ENCODE assay signal across 12 mouse cellular contexts in genomic region chr11:60229821-60230220, GRCm38 (mm10). TPM values are rescaled to one million over a fixed set of nuclear protein-coding genes. Genes with fewer than 3 reads are reported as not detected.
DNase-seq lines count a peak whose midpoint lies in the region; ATAC-seq and TF ChIP-seq lines count a peak whose summit lies in the region.
"Had no signal": no experiment of that assay in that cellular context is flagged by ENCODE, and none has a peak within 500 bp of the region (broad histone marks: within the 10 kb centered on the region; RNA-seq: fewer than 3 reads in every experiment).

No protein-coding gene starts in this region.

- H3K27me3 ChIP-seq in lung, embryonic 15.5 days = no peaks in the 10 kb centered on the region
- H3K27me3 ChIP-seq in stomach, postnatal 0 days (ENCODE audit: control insufficient read depth, insufficient read depth, low read length) = no peaks in the 10 kb centered on the region
- H3K27me3 ChIP-seq: heart, embryonic 12.5 days; hindbrain, embryonic 13.5 days; limb, embryonic 15.5 days had no signal

- TF ChIP-seq EP300 in stomach, postnatal 0 days (optimal IDR thresholded peaks at IDR 0.05) = no peak

- H3K36me3 ChIP-seq in lung, embryonic 15.5 days = no peaks in the 10 kb centered on the region
- peaks cover 8% of the 10 kb centered on the region; the same call in 1 of the 2 replicates for H3K36me3 ChIP-seq in stomach, postnatal 0 days (ENCODE audit: control insufficient read depth, insufficient read depth, low read length)

- H3K4me2 ChIP-seq in lung, embryonic 15.5 days = 0 out of 2 replicates have a peak overlapping the region, but pooled peaks have one; percentile 18
- H3K4me2 ChIP-seq in stomach, postnatal 0 days (replicated peaks; ENCODE audit: low read depth) = no peak overlapping the region
- H3K4me2 ChIP-seq: heart, embryonic 12.5 days; hindbrain, embryonic 13.5 days; limb, embryonic 15.5 days had no signal

- ATAC-seq in lung, embryonic 15.5 days (ENCODE audit: borderline replicate concordance, extremely low read depth, low FRiP score, low TSS enrichment) = 0 out of 2 replicates have a peak, but pooled peaks have one; percentile 17
- peak; percentile 93 for ATAC-seq in stomach, postnatal 0 days (ENCODE audit: low FRiP score, low TSS enrichment)

- no peak for TF ChIP-seq CTCF in stomach, postnatal 0 days (IDR thresholded peaks at IDR 0.05; ENCODE audit: low read depth)
- no peak for TF ChIP-seq CTCF in layer of hippocampus, adult 2 months (conservative IDR thresholded peaks at IDR 0.05)

- H3K27ac ChIP-seq in lung, embryonic 15.5 days = peak overlapping the region; percentile 41; the same call in 1 of the 2 replicates
- peak overlapping the region; percentile 8 for H3K27ac ChIP-seq in stomach, postnatal 0 days (replicated peaks)
- H3K27ac ChIP-seq in layer of hippocampus, adult 2 months = no peak overlapping the region
- H3K27ac ChIP-seq: hindbrain, embryonic 13.5 days; limb, embryonic 15.5 days had no signal

- DNase-seq in urinary bladder, postnatal 14 days (ENCODE audit: low spot score) = peak; percentile 49
- no peak for DNase-seq in urinary bladder, postnatal 10 days (ENCODE audit: low spot score)
- DNase-seq in kidney, postnatal 14 days = peak; percentile 74
- DNase-seq in stomach, postnatal 0 days (ENCODE audit: low spot score) = peak; percentile 85
- no peak for DNase-seq in T-cell, adult 2 months (ENCODE audit: low spot score)
- DNase-seq in layer of hippocampus, adult 2 months (ENCODE audit: low spot score in 2 of 2) = no peak
- DNase-seq in cerebellum, adult 8-10 months = no peak
- DNase-seq: adrenal gland, adult 2 months had no signal

- H3K4me1 ChIP-seq in lung, embryonic 15.5 days = peaks cover 48% of the 10 kb centered on the region
- H3K4me1 ChIP-seq in stomach, postnatal 0 days (replicated peaks; ENCODE audit: control insufficient read depth, insufficient read depth) = no peaks in the 10 kb centered on the region

- WGBS in lung, embryonic 15.5 days = 55% methylated on average over 13 of the region's 13 CpGs
- 44% methylated on average over 13 of the region's 13 CpGs for WGBS in stomach, postnatal 0 days

- H3K4me3 ChIP-seq in lung, embryonic 15.5 days = no peak overlapping the region
- no peak overlapping the region for H3K4me3 ChIP-seq in stomach, postnatal 0 days (ENCODE audit: low read depth, low read length)
- H3K4me3 ChIP-seq in layer of hippocampus, adult 2 months = no peak overlapping the region
- H3K4me3 ChIP-seq: heart, embryonic 12.5 days; hindbrain, embryonic 13.5 days; limb, embryonic 15.5 days had no signal

- no peaks in the 10 kb centered on the region for H3K9me3 ChIP-seq in lung, embryonic 15.5 days
- no peaks in the 10 kb centered on the region for H3K9me3 ChIP-seq in stomach, postnatal 0 days (ENCODE audit: control insufficient read depth, low read length)
- H3K9me3 ChIP-seq: heart, embryonic 12.5 days; hindbrain, embryonic 13.5 days; limb, embryonic 15.5 days had no signal

- H3K9ac ChIP-seq in lung, embryonic 15.5 days = no peak overlapping the region
- no peak overlapping the region for H3K9ac ChIP-seq in stomach, postnatal 0 days (ENCODE audit: low read length)
- H3K9ac ChIP-seq: heart, embryonic 12.5 days; hindbrain, embryonic 13.5 days; limb, embryonic 15.5 days had no signal

RNA-seq across cellular contexts. Expression of gene Srebf1, which starts 7.4 kb away (rescaled TPM):
- 74.3 and 76.8 TPM in 2 replicates for polyA plus RNA-seq in lung, embryonic 15.5 days (2015; fragmentation: Nextera tagmentation; extraction: Ambion mirVana)
- 44.7 and 47.9 TPM in 2 replicates for polyA plus RNA-seq in stomach, postnatal 0 days (2015; fragmentation: Nextera tagmentation; extraction: Ambion mirVana)
- total RNA-seq in layer of hippocampus, adult 2 months (2021) = 10 to 100 TPM; 64.2 to 70.8 TPM

Comparison
In these comparisons a context has a peak if more than half of its experiments do, and no peak if none do; other contexts are left out.
1. DNase-seq: peak in urinary bladder, postnatal 14 days (single experiment), kidney, postnatal 14 days (single experiment) and stomach, postnatal 0 days (single experiment); none in urinary bladder, postnatal 10 days (single experiment), T-cell, adult 2 months (single experiment), layer of hippocampus, adult 2 months (0 of 2) and cerebellum, adult 8-10 months (single experiment).